Mouse (Mus musculus) neural tube, embryonic 14.5 days (tissue): ENCODE results near the gene Lilrb4a. TPM values are rescaled to one million over a fixed set of nuclear protein-coding genes. Genes with fewer than 3 reads are reported as not detected.
"Not testable (repeated sequence)": the region's sequence is repeated elsewhere in the genome, so short reads cannot be mapped to it uniquely, and the experiment has no call there.

Source experiments
- ATAC-seq: fragments of 200-750 bp; cut with Nextera tagmentation; 2 replicates; pipeline ENCODE4 v1.8.0; 2017; ENCODE audit warnings: low read depth, mild to moderate bottlenecking, moderate TSS enrichment, moderate library complexity
- H3K27ac ChIP-seq: fragments of 300-500 bp; sonication (generic); 2 replicates; pipeline ENCODE4 v1.5.1; 2014; ENCODE audit warnings: low read depth, mild to moderate bottlenecking, control low read depth, low read length, moderate library complexity, mixed read lengths
- H3K27me3 ChIP-seq: fragments of 300-500 bp; sonication (generic); 2 replicates; pipeline ENCODE4 v1.6.1; 2014; ENCODE audit warnings: low read length; ENCODE audit not compliant: control insufficient read depth, insufficient read depth
- H3K36me3 ChIP-seq: fragments of 300-500 bp; sonication (generic); 2 replicates; pipeline ENCODE4 v1.6.1; 2014; ENCODE audit warnings: low read length, mixed read lengths; ENCODE audit not compliant: control insufficient read depth, insufficient read depth
- H3K4me1 ChIP-seq: fragments of 300-500 bp; sonication (generic); 2 replicates; pipeline ENCODE4 v1.6.1; 2014; ENCODE audit warnings: low read length; ENCODE audit not compliant: control insufficient read depth, insufficient read depth
- H3K4me2 ChIP-seq: fragments of 300-500 bp; sonication (generic); 2 replicates; pipeline ENCODE4 v1.6.1; 2014; ENCODE audit warnings: mild to moderate bottlenecking, low read depth, low read length, control low read depth
- H3K4me3 ChIP-seq: fragments of 300-500 bp; sonication (generic); 2 replicates; pipeline ENCODE4 v1.5.1; 2014; ENCODE audit warnings: low read depth, low read length, control low read depth, mixed read lengths
- H3K9ac ChIP-seq: fragments of 300-500 bp; sonication (generic); replicated peaks from 2 replicates; pipeline ENCODE4 v1.6.1; 2014; ENCODE audit warnings: low read depth, mild to moderate bottlenecking, control low read depth, low read length, mixed read lengths
- H3K9me3 ChIP-seq: fragments of 300-500 bp; sonication (generic); 2 replicates; pipeline ENCODE4 v1.6.1; 2016; ENCODE audit warnings: low read length; ENCODE audit not compliant: control insufficient read depth
- WGBS: fragments of 180-500 bp; shearing (Covaris S2); extraction: QIAGEN DNeasy Blood & Tissue Kit; methylation state at CpG from one replicate; pipeline ENCODE4 v1.1.7; 2014; 5-methylcytosine and 5-hydroxymethylcytosine counted together
- polyA plus RNA-seq: library from polyadenylated mRNA; unstranded; fragments of >200 nt; fragmentation: Nextera tagmentation; extraction: Ambion mirVana; gene quantifications from 2 replicates; pipeline ENCODE4 v1.2.1, GENCODE M21; 2014

Lilrb4a gene
- polyA plus RNA-seq, result 0.43 and 0.64 TPM in 2 replicates

DNA sequence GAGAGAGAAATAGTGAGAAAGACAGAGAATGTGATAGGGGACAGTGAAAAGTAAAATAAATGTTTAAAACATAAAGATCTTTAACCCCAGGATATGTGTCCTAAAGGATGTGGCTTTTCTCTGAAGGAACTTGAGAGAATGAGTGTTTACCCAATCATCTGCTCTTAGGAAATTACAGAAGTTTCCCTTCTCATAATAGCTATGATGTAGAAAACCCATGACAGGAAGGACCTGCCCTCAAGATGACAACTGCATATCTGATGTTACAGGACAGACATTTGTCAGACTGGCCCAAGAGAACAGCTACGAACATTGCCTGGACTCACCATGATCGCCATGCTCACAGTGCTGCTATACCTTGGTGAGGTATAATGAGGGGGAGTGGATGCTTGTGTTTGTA lies at the start of gene Lilrb4a:
Gene Lilrb4a, plus strand, starts transcription at position 266 of the 400 bp plus-strand sequence.
- H3K9ac ChIP-seq, H3K9me3 ChIP-seq, H3K4me1 ChIP-seq, ATAC-seq, H3K27ac ChIP-seq, H3K36me3 ChIP-seq, H3K27me3 ChIP-seq, H3K4me3 ChIP-seq, H3K4me2 ChIP-seq: not testable (repeated sequence)
- no CpG with 5 or more reads among the region's 2 CpGs for WGBS

DNA sequence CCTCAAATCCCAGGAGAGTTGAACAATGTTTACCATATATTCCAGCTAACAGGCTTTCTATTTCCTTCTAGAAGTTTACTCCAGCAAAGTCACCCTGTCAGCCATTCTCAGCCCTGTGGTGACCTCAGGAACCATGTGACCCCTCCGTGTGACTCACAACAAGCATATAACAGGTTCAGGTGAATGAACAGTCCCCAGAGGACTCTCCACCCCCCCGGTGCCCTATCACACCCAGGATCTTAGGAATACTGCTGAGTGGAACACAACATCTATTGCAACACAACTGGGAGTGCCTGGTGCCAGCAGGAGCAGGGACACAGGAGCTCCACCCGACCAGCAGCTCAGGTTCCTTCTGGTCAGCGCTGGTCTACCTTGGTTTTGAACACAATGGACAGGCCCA lies 39.1 kb upstream of the Lilrb4a start:
- no peaks in the 10 kb centered on the region for H3K36me3 ChIP-seq
- H3K27me3 ChIP-seq, result no peaks in the 10 kb centered on the region
- no peak overlapping the region for H3K27ac ChIP-seq
- ATAC-seq, result no peak
- WGBS, result 85% methylated on average over 4 of the region's 4 CpGs
- H3K4me1 ChIP-seq, result no peaks in the 10 kb centered on the region
- no peak overlapping the region for H3K4me2 ChIP-seq
- no peaks in the 10 kb centered on the region for H3K9me3 ChIP-seq
- no peak overlapping the region for H3K4me3 ChIP-seq
- H3K9ac ChIP-seq, result no peak overlapping the region

DNA sequence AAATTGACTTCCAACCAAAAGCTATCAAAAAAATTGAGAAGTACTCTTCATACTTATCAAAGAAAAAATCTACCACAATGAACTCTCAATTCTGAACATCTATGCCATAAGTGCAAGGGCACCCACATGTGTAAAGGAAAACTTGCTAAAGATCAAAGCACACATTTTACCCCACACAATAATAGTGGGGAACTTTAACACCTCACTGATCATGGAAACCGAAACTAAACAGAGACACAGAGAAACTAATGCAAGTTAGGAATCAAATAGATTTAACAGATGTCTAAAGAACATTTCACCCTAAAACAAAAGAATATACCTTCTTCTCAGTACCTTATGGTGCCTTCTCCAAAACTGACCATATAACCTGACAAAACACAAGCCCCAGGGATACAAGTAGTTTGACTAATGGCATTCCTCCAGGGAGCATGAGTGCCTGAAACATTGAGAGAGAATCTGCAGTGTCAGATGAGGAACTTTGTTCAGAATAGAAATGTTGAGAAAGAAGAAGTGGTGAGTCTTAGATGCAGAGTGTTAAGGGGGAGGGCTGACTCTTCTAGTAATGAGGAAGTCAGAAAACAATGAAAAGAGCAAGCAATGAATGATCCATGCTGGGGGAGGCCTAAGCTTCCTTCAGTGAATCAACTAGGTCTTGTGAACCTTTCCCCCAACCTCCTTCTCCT lies 37.0 kb upstream of the Lilrb4a start:
- no peak for ATAC-seq
- Histone ChIP-seq H3K27ac (no peak overlapping the region), H3K4me3 (no peak overlapping the region), H3K4me1 (no peaks in the 10 kb centered on the region), H3K27me3 (no peaks in the 10 kb centered on the region), H3K9me3 (no peaks in the 10 kb centered on the region), H3K4me2 (no peak overlapping the region), H3K9ac (no peak overlapping the region), H3K36me3 (no peaks in the 10 kb centered on the region)
- WGBS, result 70% methylated on average over 1 of the region's 1 CpGs

DNA sequence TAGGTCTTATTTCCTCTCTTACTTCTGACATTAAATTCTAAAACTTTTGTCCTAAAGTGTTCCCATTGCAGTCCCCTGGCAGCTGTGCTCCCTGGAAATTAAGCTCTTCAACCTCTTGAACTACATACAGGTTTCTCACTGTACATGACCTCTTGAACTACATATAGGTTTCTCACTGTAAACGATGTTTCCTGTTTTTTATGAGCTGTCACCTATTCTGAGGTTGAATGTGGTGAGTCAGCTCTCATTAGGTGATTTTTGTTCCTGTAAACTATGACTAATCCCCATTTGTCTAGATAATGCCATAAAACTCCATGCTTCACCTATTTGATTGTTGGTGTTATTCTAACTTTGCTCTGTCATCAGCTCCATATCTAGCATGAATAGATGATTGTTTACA lies 36.4 kb upstream of the Lilrb4a start:
- Histone ChIP-seq H3K4me1 (no peaks in the 10 kb centered on the region), H3K4me2 (no peak overlapping the region), H3K27me3 (no peaks in the 10 kb centered on the region), H3K9ac (no peak overlapping the region), H3K4me3 (no peak overlapping the region), H3K36me3 (no peaks in the 10 kb centered on the region), H3K27ac (no peak overlapping the region), H3K9me3 (no peaks in the 10 kb centered on the region)
- 77% methylated on average over 1 of the region's 1 CpGs for WGBS
- no peak for ATAC-seq

DNA sequence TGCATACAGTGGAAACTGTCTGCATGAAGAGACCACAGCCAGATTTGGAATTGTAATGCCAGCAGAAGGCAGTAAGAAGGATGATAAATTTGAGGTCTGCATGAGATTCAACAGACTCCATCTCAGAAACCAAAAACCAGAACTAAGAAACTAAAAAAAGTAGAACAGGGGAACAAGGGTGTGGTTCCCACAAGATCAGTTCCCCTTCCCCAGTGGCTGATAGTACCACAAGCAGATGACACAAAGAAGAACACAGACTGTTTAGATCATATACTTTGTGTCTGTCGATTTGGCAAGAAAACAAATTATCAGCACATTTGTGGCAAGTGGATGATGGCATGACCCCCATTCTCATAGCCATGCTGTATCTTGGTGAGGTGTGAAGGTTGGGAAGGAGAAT lies 35.0 kb upstream of the Lilrb4a start:
- Histone ChIP-seq H3K9ac (no peak overlapping the region), H3K9me3 (no peaks in the 10 kb centered on the region), H3K27ac (no peak overlapping the region), H3K27me3 (no peaks in the 10 kb centered on the region), H3K4me3 (no peak overlapping the region), H3K4me2 (no peak overlapping the region), H3K36me3 (no peaks in the 10 kb centered on the region), H3K4me1 (no peaks in the 10 kb centered on the region)
- ATAC-seq, result no peak
- WGBS, result 80% methylated on average over 1 of the region's 1 CpGs

DNA sequence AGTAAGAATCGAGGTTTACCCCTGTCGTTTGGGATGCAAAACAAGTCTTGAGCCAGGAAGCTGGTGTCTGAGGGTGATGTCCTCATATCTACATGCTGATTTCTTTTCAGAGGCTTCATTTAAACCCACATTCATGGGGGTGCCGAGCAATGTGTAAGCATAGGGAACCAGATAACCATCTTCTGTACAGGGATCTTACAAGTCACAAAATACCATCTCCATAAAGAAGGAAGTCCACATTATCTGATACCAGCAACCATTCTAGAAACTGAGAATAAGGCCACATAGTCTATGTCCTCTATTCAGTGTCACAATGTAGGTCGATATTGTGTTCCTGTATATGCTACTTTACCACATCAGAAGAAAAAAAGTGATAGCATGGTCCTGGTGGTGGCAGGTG lies 34.4 kb upstream of the Lilrb4a start:
- no peaks in the 10 kb centered on the region for H3K9me3 ChIP-seq
- H3K4me3 ChIP-seq, result no peak overlapping the region
- H3K4me2 ChIP-seq, result no peak overlapping the region
- WGBS, result 82% methylated on average over 4 of the region's 4 CpGs
- no peak overlapping the region for H3K27ac ChIP-seq
- no peaks in the 10 kb centered on the region for H3K27me3 ChIP-seq
- H3K4me1 ChIP-seq, result no peaks in the 10 kb centered on the region
- H3K36me3 ChIP-seq, result no peaks in the 10 kb centered on the region
- ATAC-seq, result no peak
- H3K9ac ChIP-seq, result no peak overlapping the region

DNA sequence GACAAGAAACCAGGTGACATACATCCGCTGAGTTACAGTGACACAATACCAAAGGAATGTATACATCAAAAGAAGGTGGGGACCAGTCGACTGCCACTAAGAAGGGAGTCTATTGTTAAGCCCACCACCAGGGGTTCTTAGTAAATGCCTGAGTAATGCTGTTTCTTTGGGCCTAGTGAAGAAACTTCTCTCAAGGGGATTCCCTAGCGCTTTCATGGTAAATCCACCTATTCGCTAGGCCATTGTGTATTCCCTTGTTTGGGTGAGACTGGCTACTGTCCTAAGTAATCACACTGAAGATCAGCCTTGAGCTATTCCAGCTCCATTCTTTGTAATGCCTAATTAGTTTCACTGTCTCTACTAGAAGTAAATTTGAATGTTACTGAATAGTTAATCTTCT lies 27.0 kb upstream of the Lilrb4a start:
- H3K27me3 ChIP-seq, H3K36me3 ChIP-seq, H3K4me3 ChIP-seq, H3K4me2 ChIP-seq, H3K27ac ChIP-seq, H3K4me1 ChIP-seq, H3K9me3 ChIP-seq, ATAC-seq, H3K9ac ChIP-seq: not testable (repeated sequence)
- WGBS, result 41% methylated on average over 4 of the region's 4 CpGs

DNA sequence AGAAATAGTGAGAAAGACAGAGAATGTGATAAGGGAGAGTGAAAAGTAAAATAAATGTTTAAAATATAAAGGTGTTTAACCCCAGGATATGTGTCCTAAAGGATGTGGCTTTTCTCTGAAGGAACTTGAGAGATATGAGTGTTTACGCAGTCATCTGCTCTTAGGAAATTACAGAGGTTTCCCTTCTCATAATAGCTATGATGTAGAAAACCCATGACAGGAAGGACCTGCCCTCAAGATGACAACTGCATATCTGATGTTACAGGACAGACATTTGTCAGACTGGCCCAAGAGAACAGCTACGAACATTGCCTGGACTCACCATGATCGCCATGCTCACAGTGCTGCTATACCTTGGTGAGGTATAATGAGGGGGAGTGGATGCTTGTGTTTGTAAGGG lies 10.4 kb upstream of the Lilrb4a start, which contains the start of the genes Gm49339 and Lilr4b:
Gene Gm49339, plus strand, starts transcription at position 216 of the 400 bp plus-strand sequence.
Gene Lilr4b, plus strand, starts transcription at position 236 of the 400 bp plus-strand sequence.
- H3K9me3 ChIP-seq, H3K4me3 ChIP-seq, H3K9ac ChIP-seq, ATAC-seq, H3K36me3 ChIP-seq, H3K4me2 ChIP-seq, H3K27ac ChIP-seq, H3K27me3 ChIP-seq, H3K4me1 ChIP-seq: not testable (repeated sequence)
- WGBS, result 93% methylated on average over 1 of the region's 3 CpGs

DNA sequence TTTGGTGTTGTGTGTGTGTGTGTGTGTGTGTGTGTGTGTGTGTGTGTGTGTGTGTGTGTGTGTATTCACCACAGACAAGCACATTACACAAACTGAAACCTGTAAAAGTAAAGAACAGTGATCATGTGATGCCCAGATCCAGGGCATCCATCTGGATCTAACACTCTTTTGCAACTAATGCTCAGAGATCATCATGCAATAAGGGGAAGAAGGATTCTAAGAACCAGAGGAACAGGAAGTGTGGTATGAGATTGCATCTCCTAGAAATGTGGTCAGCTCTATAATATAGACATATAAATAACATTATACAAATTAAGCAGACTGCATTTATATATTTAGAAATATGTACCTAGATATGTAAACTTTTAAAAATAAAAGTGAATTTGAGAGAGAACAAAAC lies 29.3 kb downstream of the Lilrb4a start:
- Histone ChIP-seq H3K4me2 (no peak overlapping the region), H3K27me3 (no peaks in the 10 kb centered on the region), H3K9me3 (no peaks in the 10 kb centered on the region), H3K4me1 (no peaks in the 10 kb centered on the region), H3K36me3 (no peaks in the 10 kb centered on the region), H3K27ac (no peak overlapping the region), H3K9ac (no peak overlapping the region), H3K4me3 (no peak overlapping the region)
- ATAC-seq, result no peak
